Mouse (Mus musculus) stomach, embryonic 15.5 days (tissue): ENCODE data around the gene Zmiz1. TPM values are rescaled to one million over a fixed set of nuclear protein-coding genes. Genes with fewer than 3 reads are reported as not detected.
A peak's percentile ranks its signal among the peaks of the same experiment; 100 is the strongest.

ENCODE experiments used
- ATAC-seq: fragments of 200-750 bp; cut with Nextera tagmentation; 2 replicates; pipeline ENCODE4 v1.8.0; 2017; ENCODE audit warnings: low read depth, moderate number of reproducible peaks, moderate TSS enrichment; ENCODE audit not compliant: insufficient read depth, low FRiP score
- H3K27ac ChIP-seq: fragments of 300-500 bp; sonication (generic); 2 replicates; pipeline ENCODE4 v1.5.1; 2015; ENCODE audit warnings: mild to moderate bottlenecking, inconsistent platforms
- H3K27me3 ChIP-seq: fragments of 300-500 bp; sonication (generic); replicated peaks from 2 replicates; pipeline ENCODE4 v1.6.1; 2015; ENCODE audit warnings: inconsistent platforms
- H3K36me3 ChIP-seq: fragments of 300-500 bp; sonication (generic); 2 replicates; pipeline ENCODE4 v1.6.1; 2015; ENCODE audit warnings: inconsistent platforms
- H3K4me1 ChIP-seq: fragments of 300-500 bp; sonication (generic); 2 replicates; pipeline ENCODE4 v1.6.1; 2015; ENCODE audit warnings: inconsistent platforms
- H3K4me2 ChIP-seq: fragments of 300-500 bp; sonication (generic); 2 replicates; pipeline ENCODE4 v1.6.1; 2015; ENCODE audit warnings: mild to moderate bottlenecking, inconsistent platforms
- H3K4me3 ChIP-seq: fragments of 300-500 bp; sonication (generic); replicated peaks from 2 replicates; pipeline ENCODE4 v1.5.1; 2015; ENCODE audit warnings: inconsistent platforms
- H3K9ac ChIP-seq: fragments of 300-500 bp; sonication (generic); 2 replicates; pipeline ENCODE4 v1.6.1; 2015; ENCODE audit warnings: inconsistent platforms
- H3K9me3 ChIP-seq: fragments of 300-500 bp; sonication (generic); 2 replicates; pipeline ENCODE4 v1.6.1; 2016; ENCODE audit warnings: inconsistent platforms
- WGBS: fragments of 180-500 bp; shearing (Covaris S2); methylation state at CpG from one replicate; pipeline ENCODE4 v1.1.7; 2015; 5-methylcytosine and 5-hydroxymethylcytosine counted together
- polyA plus RNA-seq: library from polyadenylated mRNA; unstranded; fragments of >200 nt; fragmentation: Nextera tagmentation; extraction: Ambion mirVana; gene quantifications from 2 replicates; pipeline ENCODE4 v1.2.1, GENCODE M21; 2015

Gene Zmiz1
- polyA plus RNA-seq, 1 experiment from 2014 or later, result 29.0 TPM

GRCm38 (mm10) chr14:25535583-25535943 lies 76.6 kb downstream of the Zmiz1 start:
- no peak for ATAC-seq
- no peak overlapping the region for H3K4me3 ChIP-seq
- H3K9ac ChIP-seq, result no peak overlapping the region
- H3K36me3 ChIP-seq, result peaks cover 22% of the 10 kb centered on the region
- H3K4me2 ChIP-seq, result no peak overlapping the region
- H3K9me3 ChIP-seq, result no peaks in the 10 kb centered on the region
- H3K27ac ChIP-seq, result no peak overlapping the region
- 72% methylated on average over 4 of the region's 4 CpGs for WGBS
- peaks cover 38% of the 10 kb centered on the region for H3K4me1 ChIP-seq
- no peaks in the 10 kb centered on the region for H3K27me3 ChIP-seq

- peaks cover 22% of the 10 kb centered on the region for H3K36me3 ChIP-seq
- 78% methylated on average over 8 of the region's 8 CpGs for WGBS
- H3K27ac ChIP-seq, result no peak overlapping the region
- H3K4me1 ChIP-seq, result peaks cover 39% of the 10 kb centered on the region
- H3K4me2 ChIP-seq, result no peak overlapping the region
- no peaks in the 10 kb centered on the region for H3K9me3 ChIP-seq
- H3K27me3 ChIP-seq, result no peaks in the 10 kb centered on the region
- no peak for ATAC-seq
- H3K9ac ChIP-seq, result no peak overlapping the region
- H3K4me3 ChIP-seq, result no peak overlapping the region
Measured at GRCm38 (mm10) chr14:25536476-25536875, 77.5 kb downstream of the Zmiz1 start.

- Histone ChIP-seq H3K36me3 (peaks cover 22% of the 10 kb centered on the region), H3K27me3 (no peaks in the 10 kb centered on the region), H3K4me2 (no peak overlapping the region), H3K9ac (no peak overlapping the region), H3K4me3 (no peak overlapping the region), H3K4me1 (peaks cover 44% of the 10 kb centered on the region), H3K27ac (no peak overlapping the region), H3K9me3 (no peaks in the 10 kb centered on the region)
- ATAC-seq, result no peak
- 95% methylated on average over 1 of the region's 1 CpGs for WGBS
Measured at GRCm38 (mm10) chr14:25537351-25537750, 78.4 kb downstream of the Zmiz1 start.

- 69% methylated on average over 2 of the region's 2 CpGs for WGBS
- Histone ChIP-seq H3K36me3 (peaks cover 23% of the 10 kb centered on the region), H3K9me3 (no peaks in the 10 kb centered on the region), H3K4me3 (no peak overlapping the region), H3K4me1 (peaks cover 35% of the 10 kb centered on the region), H3K4me2 (no peak overlapping the region), H3K27me3 (no peaks in the 10 kb centered on the region), H3K9ac (no peak overlapping the region), H3K27ac (no peak overlapping the region)
- no peak for ATAC-seq
Measured at GRCm38 (mm10) chr14:25538522-25538921, 79.5 kb downstream of the Zmiz1 start.

- no peak overlapping the region for H3K4me3 ChIP-seq
Measured at GRCm38 (mm10) chr14:25539493-25540116, 80.6 kb downstream of the Zmiz1 start.

GRCm38 (mm10) chr14:25540172-25540571 lies 81.2 kb downstream of the Zmiz1 start:
- Histone ChIP-seq H3K27me3 (no peaks in the 10 kb centered on the region), H3K36me3 (peaks cover 26% of the 10 kb centered on the region), H3K27ac (no peak overlapping the region), H3K9ac (no peak overlapping the region), H3K9me3 (no peaks in the 10 kb centered on the region), H3K4me1 (peaks cover 18% of the 10 kb centered on the region), H3K4me3 (no peak overlapping the region), H3K4me2 (no peak overlapping the region)
- no peak for ATAC-seq
- 80% methylated on average over 4 of the region's 4 CpGs for WGBS

More at GRCm38 (mm10) chr14:25539493-25540116, 80.6 kb downstream of the Zmiz1 start:
- Histone ChIP-seq H3K36me3 (peaks cover 26% of the 10 kb centered on the region), H3K27me3 (no peaks in the 10 kb centered on the region), H3K4me2 (no peak overlapping the region), H3K9ac (no peak overlapping the region), H3K9me3 (no peaks in the 10 kb centered on the region), H3K4me1 (peaks cover 24% of the 10 kb centered on the region), H3K27ac (no peak overlapping the region)
- WGBS, result 82% methylated on average over 10 of the region's 10 CpGs
- ATAC-seq, result no peak

- no peak overlapping the region for H3K9ac ChIP-seq
- H3K36me3 ChIP-seq, result peaks cover 20% of the 10 kb centered on the region
- no peaks in the 10 kb centered on the region for H3K9me3 ChIP-seq
- no peak for ATAC-seq
- H3K4me3 ChIP-seq, result no peak overlapping the region
- no peaks in the 10 kb centered on the region for H3K27me3 ChIP-seq
- no peak overlapping the region for H3K27ac ChIP-seq
- H3K4me1 ChIP-seq, result peaks cover 19% of the 10 kb centered on the region
- WGBS, result 69% methylated on average over 5 of the region's 5 CpGs
- H3K4me2 ChIP-seq, result no peak overlapping the region
Measured at GRCm38 (mm10) chr14:25541213-25541612, 82.2 kb downstream of the Zmiz1 start.

GRCm38 (mm10) chr14:25543098-25543497 lies 84.1 kb downstream of the Zmiz1 start:
- peaks cover 29% of the 10 kb centered on the region for H3K4me1 ChIP-seq
- H3K4me3 ChIP-seq, result no peak overlapping the region
- H3K27me3 ChIP-seq, result no peaks in the 10 kb centered on the region
- no peak for ATAC-seq
- no peaks in the 10 kb centered on the region for H3K9me3 ChIP-seq
- no peak overlapping the region for H3K27ac ChIP-seq
- 91% methylated on average over 4 of the region's 4 CpGs for WGBS
- H3K9ac ChIP-seq, result no peak overlapping the region
- H3K36me3 ChIP-seq, result peaks cover 10% of the 10 kb centered on the region; the same call in 1 of the 2 replicates
- no peak overlapping the region for H3K4me2 ChIP-seq

GRCm38 (mm10) chr14:25543927-25544326 lies 84.9 kb downstream of the Zmiz1 start:
- WGBS, result 91% methylated on average over 4 of the region's 4 CpGs
- no peak overlapping the region for H3K4me2 ChIP-seq
- H3K27me3 ChIP-seq, result no peaks in the 10 kb centered on the region
- ATAC-seq, result no peak
- no peak overlapping the region for H3K27ac ChIP-seq
- H3K36me3 ChIP-seq, result 0 out of 2 replicates have a peak, but pooled peaks cover 8% of the 10 kb centered on the region
- H3K4me3 ChIP-seq, result no peak overlapping the region
- H3K9ac ChIP-seq, result no peak overlapping the region
- H3K4me1 ChIP-seq, result peaks cover 35% of the 10 kb centered on the region
- H3K9me3 ChIP-seq, result no peaks in the 10 kb centered on the region

GRCm38 (mm10) chr14:25546852-25547621 lies 88.1 kb downstream of the Zmiz1 start:
- H3K4me1 ChIP-seq, result peaks cover 30% of the 10 kb centered on the region
- no peaks in the 10 kb centered on the region for H3K9me3 ChIP-seq
- no peaks in the 10 kb centered on the region for H3K27me3 ChIP-seq
- 0 out of 2 replicates have a peak, but pooled peaks cover 8% of the 10 kb centered on the region for H3K36me3 ChIP-seq
- H3K4me3 ChIP-seq, result no peak overlapping the region
- no peak overlapping the region for H3K9ac ChIP-seq
- WGBS, result 46% methylated on average over 14 of the region's 14 CpGs
- ATAC-seq, result peak; percentile 44; the same call in 1 of the 2 replicates
- H3K4me2 ChIP-seq, result no peak overlapping the region
- peak overlapping the region; percentile 31; the same call in 1 of the 2 replicates for H3K27ac ChIP-seq

GRCm38 (mm10) chr14:25547882-25548281 lies 88.9 kb downstream of the Zmiz1 start:
- H3K27ac ChIP-seq, result peak overlapping the region; percentile 31; the same call in 1 of the 2 replicates

GRCm38 (mm10) chr14:25548650-25549049 lies 89.7 kb downstream of the Zmiz1 start:
- H3K4me1 ChIP-seq, result peaks cover 26% of the 10 kb centered on the region
- 0 out of 2 replicates have a peak overlapping the region, but pooled peaks have one; percentile 13 for H3K27ac ChIP-seq
- no peak overlapping the region for H3K4me3 ChIP-seq
- no peaks in the 10 kb centered on the region for H3K27me3 ChIP-seq
- H3K9me3 ChIP-seq, result no peaks in the 10 kb centered on the region
- WGBS, result 43% methylated on average over 6 of the region's 6 CpGs
- no peak overlapping the region for H3K9ac ChIP-seq
- 0 out of 2 replicates have a peak, but pooled peaks cover 6% of the 10 kb centered on the region for H3K36me3 ChIP-seq
- ATAC-seq, result no peak
- H3K4me2 ChIP-seq, result no peak overlapping the region

More at GRCm38 (mm10) chr14:25547882-25548281, 88.9 kb downstream of the Zmiz1 start:
- no peak overlapping the region for H3K4me2 ChIP-seq
- H3K4me1 ChIP-seq, result peaks cover 26% of the 10 kb centered on the region
- H3K9me3 ChIP-seq, result no peaks in the 10 kb centered on the region
- ATAC-seq, result no peak
- no peak overlapping the region for H3K4me3 ChIP-seq
- WGBS, result 73% methylated on average over 9 of the region's 9 CpGs
- H3K27me3 ChIP-seq, result no peaks in the 10 kb centered on the region
- 0 out of 2 replicates have a peak, but pooled peaks cover 8% of the 10 kb centered on the region for H3K36me3 ChIP-seq
- H3K9ac ChIP-seq, result no peak overlapping the region
